Mouse (Mus musculus): ENCODE measurements around the gene Fam186b.

The Fam186b gene

GRCm38 (mm10) chr15:99222794-99223584 lies 72.7 kb downstream of the Fam186b start:
- DNase-seq, result no peak

- DNase-seq, result no peak
Observed at GRCm38 (mm10) chr15:99221315-99221952, 74.3 kb downstream of the Fam186b start.
